Mouse (Mus musculus): Measurements from ENCODE around the gene Nipal3.

Nipal3 gene

DNA sequence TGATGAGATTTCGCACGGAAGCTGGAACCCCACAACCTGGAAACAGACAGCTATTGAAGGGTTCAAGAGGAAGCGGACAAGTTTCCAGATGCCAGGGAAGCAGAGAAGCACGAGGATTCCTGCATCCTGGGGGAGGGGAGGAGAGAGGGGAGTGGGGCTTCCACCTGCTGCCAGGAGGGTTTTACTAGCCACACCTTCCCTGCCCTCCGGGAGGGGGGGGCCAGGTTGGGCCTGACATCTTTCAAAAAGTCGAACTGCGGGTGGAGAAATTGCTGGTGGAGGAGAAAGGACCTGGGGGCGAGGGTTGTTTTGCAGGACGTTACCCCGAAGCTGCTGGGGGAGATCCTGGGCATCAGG lies 61.8 kb downstream of the Nipal3 start:
- no peak for DNase-seq

DNA sequence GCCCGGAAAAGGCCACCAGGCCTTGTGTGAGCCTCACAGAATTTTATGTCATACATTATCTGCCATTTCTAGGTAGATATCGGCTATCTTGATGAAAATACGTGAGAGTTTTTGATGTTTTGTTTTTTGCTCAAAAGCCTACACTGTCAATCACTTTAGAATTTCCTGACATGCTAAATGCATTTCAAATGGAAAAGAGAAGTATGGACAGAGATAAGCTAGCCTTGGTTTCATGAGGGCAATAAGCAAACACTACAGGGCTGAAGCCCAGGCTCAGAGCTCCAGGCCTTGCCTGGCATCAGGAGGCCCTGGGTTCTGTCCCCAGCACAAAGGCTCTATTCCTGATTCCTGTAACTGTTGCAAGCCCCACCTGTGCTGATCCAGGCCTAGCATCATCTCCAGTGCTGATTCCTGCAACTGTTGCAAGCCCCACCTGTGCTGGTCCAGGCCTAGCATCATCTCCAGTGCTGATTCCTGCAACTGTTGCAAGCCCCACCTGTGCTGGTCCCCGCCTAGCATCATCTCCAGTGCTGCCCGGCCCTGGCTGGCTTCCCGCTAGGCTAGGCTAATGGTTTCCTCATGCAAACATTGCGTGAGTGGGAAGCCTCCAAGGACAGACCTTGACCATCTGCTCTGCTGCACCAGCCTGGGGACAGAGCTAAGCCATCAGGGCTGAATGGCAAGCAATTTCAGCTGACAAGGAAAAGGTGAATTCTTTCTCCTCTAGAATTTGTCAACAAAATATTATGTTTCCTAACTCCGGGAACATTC lies 64.7 kb downstream of the Nipal3 start:
- no peak for DNase-seq

DNA sequence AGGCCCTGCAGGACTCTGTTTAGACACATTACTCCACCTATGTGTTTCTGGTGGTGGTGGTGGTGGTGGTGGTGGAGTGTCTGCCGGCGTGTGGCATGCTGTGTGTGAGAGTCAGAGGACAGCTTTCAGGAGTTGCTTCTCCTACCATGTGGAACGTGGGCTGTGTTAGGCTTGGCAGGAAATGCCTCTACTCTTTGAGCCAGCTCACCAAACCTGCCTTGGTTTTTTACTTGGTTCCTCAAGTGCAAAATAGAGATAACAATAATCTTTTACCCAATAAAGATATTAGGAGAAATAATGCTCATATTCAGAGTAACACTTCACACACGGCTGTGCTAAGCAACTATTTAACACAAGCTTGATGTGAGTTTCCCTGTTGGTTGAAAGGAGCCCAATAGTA lies 65.5 kb downstream of the Nipal3 start:
- no peak for DNase-seq

DNA sequence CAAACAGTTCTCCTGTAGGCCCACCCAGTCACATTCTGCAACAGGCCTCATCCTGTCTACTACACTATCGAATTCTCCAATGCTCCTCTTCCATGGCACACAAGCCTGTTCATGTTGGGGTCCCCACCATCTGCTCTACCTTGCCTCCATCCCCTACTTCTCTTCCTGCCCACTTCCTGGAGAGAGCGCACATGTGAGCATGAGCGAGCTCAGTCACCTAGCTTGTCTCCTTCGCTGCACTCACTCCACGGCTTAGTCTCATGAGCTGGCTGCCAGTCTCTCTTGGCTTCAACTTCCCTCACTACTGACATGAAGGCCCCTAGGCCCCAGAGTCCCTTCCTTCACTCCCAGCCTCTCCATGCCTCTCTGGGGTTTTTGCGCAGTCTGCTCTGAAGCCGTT lies 68.3 kb downstream of the Nipal3 start:
- DNase-seq, result no peak

DNA sequence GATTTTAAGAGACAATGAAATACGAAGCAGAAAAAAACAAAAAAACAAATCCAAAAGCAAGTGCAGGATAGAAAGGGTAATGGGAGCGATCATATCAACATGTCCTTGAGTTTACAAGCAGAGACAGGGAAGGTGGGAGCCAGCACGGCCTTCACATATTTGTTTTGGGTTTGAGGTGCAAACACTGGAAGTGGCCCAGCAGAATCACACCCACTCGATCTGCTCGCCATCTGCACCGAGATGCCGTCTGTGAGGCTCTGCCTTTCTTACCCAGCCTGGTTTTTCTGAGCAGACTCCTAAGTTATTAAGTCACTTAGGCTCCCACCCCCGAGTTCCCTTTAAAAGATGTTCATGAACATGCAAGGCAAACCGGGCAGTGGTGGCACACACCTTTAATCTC lies 69.2 kb downstream of the Nipal3 start:
- DNase-seq, result no peak

DNA sequence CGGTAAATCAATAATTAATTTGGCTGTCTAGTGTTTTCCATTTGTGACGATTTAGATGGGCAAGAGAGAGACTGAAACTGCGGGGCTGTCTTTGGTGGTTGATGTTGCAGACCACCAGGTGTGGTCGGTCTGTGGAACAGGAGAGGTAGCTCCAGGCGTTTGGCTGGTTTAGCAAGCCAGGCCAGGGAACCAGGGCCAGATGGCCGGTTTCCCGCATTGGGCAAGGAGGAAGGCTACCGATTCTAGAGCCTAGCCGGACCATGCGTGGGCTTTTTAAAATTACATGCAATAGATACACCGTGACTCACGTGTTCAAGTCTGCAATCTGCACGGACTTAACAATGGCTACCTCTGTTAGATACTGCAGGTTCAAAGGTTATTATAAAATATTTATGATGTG lies 73.9 kb downstream of the Nipal3 start:
- DNase-seq, result no peak

DNA sequence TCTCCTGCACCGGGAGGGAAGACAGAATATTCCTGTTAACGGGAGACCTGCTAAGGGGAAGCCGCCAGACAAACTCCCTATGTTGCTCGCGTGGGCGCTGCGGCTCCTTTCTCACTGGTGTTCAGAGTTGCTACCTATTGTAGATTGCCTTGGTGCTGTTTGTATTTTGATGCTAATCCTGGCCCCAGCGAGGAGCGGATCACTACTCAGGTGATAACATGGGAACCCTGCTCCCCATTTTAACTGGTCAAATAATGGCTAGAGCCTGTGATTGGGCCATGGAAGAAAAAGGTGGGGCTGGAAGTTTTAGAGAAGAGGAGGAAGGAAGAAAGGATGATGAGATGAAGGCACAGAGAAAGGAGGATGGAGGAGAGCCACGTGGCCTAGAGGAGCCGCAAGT lies 74.4 kb downstream of the Nipal3 start:
- no peak for DNase-seq

DNA sequence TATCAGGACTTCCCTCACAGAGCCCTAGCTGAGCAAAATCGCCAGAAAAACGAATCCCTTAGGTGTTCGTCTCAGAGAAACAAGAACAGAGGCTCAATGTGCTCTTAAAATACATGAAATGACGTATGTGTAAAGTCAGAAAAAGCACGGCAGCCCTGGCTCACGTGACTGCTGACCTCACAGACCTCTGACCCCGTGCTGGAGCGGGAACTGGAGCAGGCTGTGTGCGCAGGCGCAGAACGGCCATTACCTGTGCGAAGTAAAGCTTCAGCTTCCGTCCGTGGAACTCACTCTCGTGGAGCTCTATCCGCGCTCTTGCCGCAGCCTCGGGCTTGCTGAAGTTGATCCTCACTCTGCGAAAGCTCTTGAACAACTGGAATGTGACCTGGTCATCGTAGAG lies 74.8 kb downstream of the Nipal3 start:
- DNase-seq, result no peak

DNA sequence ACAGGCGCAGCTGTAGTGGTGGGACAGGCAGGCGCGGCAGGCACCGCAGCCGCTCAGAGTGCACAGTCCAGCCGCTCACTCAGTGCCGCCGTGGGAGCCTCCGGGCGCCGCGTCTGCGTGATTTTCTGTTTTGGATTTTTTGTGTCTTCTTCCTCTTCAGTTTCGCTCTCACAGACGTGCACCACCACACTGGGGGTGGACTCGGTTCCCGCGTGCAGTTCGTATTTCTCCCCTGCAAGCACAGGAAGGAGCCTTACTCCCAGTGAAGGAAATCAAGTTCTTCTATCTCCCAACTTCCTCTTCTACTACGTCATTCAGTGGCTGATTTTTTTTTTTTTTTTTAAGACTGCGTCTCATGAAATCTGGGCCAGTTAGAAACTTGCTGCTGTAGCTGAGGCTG lies 78.5 kb downstream of the Nipal3 start:
- no peak for DNase-seq

DNA sequence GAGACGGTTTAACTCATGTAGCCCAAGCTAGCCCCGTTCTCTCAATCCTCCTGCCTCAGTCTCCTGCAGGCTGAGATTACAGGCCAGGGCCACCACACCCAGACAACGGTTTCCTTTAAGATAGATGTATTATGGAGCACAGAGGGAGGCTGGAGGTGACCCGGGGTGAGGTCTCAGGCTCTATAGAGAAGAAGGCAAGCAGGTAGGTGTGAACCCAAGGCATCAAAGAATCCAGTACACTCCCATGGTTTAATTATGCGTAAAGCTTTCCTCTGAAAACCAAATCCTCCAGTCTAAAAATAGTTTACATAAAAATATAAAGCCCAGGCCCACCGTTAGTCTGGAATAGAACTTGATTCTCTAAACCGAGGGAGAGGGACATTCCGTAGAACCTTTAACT lies 81.3 kb downstream of the Nipal3 start:
- DNase-seq, result no peak

DNA sequence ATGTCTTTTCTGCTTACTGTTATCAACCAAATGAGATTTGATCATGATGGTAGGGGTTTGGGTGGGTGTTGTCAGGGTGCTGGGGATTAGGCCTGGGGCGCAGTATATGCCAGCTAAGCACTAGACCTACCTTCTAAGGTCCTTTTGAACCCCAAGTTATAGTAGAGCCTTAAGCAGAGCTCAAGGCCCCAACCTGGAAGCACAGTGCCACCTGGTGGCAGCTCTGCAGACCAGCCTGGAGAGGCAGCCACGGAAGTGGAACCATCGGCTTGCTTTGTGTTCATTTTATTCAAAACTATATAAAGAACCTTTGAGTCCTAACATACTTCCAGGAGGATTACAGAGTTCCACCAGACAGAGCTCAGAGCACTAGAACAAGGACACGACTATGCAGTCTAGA lies 83.2 kb downstream of the Nipal3 start:
- DNase-seq, result peak; percentile 55

DNA sequence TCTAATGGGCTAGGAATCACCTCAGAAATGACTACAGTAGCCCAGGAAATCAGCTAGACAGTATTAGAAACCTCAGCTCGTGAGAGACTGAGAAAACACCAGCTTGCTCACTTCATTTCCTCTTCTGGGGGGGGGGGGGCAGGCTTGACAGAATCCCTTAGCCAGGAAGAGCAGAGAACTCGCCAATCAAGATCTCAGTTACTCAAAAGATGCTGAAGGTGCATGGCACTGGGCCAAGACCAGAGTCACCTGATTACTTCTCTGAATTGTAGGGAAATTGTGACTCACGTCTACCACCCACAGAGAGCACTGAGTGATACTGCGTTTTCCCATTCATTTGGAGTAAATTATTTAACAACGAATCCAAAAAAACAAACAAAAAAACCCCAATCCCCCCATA lies 88.7 kb downstream of the Nipal3 start:
- DNase-seq, result no peak

DNA sequence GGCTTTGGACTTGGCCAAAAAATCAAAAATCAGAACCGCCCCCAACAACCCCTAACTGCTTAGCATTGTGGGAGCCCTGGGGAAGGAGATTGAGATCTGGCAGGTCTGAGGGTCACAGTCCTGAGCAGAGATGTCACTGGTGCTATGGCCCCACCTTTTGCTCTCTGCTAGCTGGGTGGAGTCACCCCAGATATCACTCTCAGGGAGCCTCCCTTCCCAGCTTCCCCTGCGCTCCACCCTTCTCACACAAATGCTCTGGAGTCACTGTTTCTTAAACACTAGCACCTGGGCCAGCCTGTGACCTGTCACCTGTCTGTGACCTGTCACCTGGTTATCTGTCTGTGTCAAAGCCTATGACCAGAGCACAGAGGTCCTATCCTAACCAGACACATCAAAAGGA lies 89.9 kb downstream of the Nipal3 start:
- no peak for DNase-seq

DNA sequence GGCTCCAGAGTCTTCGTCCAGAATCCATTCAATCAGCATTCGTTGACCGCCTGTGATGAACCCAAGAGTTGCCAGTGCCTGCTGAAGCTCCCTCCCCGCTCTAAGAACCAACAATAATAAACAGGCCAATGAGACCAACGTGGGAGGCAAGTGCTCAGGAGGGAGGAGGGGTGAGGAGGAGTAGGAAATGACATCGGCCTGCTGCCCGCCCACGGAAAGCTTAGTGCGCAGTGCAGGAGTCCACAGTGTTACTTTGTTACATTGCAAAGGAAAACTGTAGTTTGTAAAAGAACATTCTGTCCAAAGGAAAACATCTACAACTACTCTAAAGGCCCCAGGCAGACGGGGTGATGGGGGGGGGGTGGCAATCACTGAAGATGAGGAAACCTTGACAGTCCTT lies 90.8 kb downstream of the Nipal3 start:
- no peak for DNase-seq

DNA sequence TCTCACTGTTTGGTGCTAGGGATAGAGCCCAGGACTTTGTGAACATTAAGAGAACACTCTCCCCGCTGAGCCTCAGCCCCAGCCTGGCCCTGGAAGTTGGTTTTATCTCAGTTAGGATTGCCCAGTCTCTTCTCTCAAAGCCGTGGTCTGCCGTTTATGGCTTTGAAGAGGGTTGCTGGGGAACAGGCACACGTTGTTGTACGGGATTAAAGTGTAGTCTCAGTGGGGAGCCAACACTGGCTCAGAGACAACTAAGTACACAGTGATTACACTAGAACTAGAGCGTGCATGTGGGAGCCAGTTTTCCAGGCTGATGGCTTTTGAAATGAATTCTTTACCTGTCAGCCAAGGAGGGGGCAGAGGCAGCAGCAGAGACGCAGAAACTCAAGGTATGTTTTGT lies 93.0 kb downstream of the Nipal3 start:
- DNase-seq, result peak; percentile 8

DNA sequence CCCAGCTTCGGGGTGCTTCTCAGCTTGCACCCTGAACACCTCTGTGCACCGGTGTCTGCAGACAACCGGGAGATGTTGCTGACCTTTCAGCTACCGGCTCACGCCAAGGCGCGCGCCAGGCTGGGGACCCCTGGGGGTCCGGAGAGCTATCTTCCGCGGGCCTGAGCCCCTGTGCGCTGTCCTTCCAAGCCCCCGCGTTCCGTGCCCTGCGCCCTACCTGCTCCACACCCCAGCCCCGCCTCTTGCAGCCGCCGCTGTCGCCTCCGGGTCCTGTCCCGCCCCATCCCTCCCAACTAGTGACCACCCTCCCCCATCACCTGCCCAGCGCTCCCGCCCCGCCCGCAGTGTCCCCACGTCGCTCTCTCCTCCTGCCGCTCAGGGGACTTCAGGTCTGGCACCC lies 96.8 kb downstream of the Nipal3 start, which contains the start of gene Ncmap:
TSS of gene Ncmap (minus strand) at position 237 of the 400 bp plus-strand sequence.
- no peak for DNase-seq

DNA sequence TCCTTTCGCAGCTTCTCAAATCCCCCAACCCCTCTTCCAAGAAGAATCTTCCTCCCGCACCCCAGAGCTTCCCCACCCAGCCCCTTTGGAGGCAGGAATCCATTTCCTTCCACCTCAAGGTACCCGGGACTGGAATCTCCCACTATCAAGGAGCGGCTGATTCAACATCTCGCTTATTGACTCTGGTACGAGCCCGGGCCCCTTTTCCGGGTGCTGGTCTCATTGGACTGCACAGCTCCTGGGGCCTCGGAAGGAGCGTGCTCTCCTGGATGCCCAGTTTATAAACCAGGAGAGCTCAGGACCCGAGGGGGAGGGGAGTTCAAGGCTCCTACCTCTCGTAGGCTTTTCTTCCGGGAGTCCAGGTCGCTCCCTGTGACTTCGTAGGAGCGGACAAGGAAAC lies 97.3 kb downstream of the Nipal3 start:
- peak; percentile 6 for DNase-seq

DNA sequence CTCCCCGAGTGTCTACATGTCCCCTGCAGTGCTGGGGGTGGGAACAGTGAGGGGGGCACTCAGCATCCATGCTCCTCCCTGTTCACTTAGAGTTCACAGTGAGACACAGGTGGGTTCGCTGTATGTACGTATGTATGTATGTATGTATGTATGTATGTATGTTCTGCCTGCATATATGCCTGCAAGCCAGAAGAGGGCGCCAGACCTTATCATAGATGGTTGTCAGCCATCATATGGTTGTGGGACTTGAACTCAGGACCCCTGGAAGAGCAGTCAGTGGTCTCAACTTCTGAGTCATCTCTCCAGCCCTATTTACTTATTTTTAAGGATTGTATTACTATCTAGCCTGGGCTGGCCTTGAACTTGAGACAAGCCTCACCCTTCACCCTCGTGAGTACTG lies 98.5 kb downstream of the Nipal3 start:
- no peak for DNase-seq
